Mouse (Mus musculus): ENCODE measurements around the gene Ctsw. TPM values are rescaled to one million over a fixed set of nuclear protein-coding genes. Genes with fewer than 3 reads are reported as not detected.
A peak's percentile ranks its signal among the peaks of the same experiment; 100 is the strongest.

The Ctsw gene
- polyA plus RNA-seq, 1 experiment from 2014 or later: 6.3 TPM

- Histone ChIP-seq H3K4me1 (replicated peaks; ENCODE audit: control insufficient read depth, insufficient read depth, low read length) (peaks cover 25% of the 10 kb centered on the region), H3K4me3 (replicated peaks; ENCODE audit: low read length) (no peak overlapping the region), H3K9ac (replicated peaks; ENCODE audit: low read depth, low read length) (no peak overlapping the region), H3K27me3 (replicated peaks; ENCODE audit: control insufficient read depth, insufficient read depth, low read length) (no peaks in the 10 kb centered on the region), H3K4me2 (ENCODE audit: low read length) (no peak overlapping the region), H3K36me3 (ENCODE audit: control insufficient read depth, insufficient read depth) (peaks cover 4% of the 10 kb centered on the region; the same call in 1 of the 2 replicates), H3K27ac (ENCODE audit: low read length) (no peak overlapping the region), H3K9me3 (ENCODE audit: control insufficient read depth, low read length) (no peaks in the 10 kb centered on the region)
- no peak for ATAC-seq
- 91% methylated on average over 2 of the region's 2 CpGs for WGBS
Measured at GRCm38 (mm10) chr19:5428083-5428482, 40.2 kb downstream of the Ctsw start.

DNA sequence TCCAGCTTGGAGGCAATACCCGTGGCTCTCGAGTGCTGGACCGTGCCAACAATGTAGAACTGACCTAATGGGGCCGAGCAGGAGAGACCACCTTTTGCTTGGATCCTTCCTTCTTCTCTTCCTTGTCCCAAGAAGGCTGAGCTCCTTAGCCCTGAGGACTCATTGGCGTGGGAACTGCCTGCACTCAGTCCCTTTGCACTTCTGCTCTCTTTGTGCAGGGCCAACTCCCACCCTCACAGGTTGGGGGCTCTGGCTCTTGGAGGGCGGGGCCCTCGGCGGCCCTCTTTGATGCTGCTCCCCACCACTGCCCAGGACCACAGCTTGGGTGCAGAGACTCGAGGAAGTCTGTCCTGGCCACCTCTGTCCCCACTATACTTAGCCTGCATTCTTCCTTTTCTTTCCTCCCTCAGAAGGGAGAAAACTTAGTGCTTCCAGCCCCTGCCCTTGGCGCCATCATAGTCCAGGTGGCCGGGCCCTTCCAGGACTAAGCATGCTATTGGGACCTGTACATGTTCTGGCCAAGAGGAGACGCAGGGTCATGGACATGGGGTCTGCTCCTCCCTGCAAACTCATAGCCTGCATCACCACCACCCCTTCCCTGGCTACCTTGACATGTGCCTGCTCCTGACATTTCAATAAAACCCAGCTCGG lies 41.5 kb downstream of the Ctsw start:
- Histone ChIP-seq H3K9me3 (ENCODE audit: control insufficient read depth, low read length) (no peaks in the 10 kb centered on the region), H3K4me2 (ENCODE audit: low read length) (no peak overlapping the region), H3K27me3 (replicated peaks; ENCODE audit: control insufficient read depth, insufficient read depth, low read length) (no peaks in the 10 kb centered on the region), H3K9ac (replicated peaks; ENCODE audit: low read depth, low read length) (no peak overlapping the region), H3K27ac (ENCODE audit: low read length) (no peak overlapping the region), H3K36me3 (ENCODE audit: control insufficient read depth, insufficient read depth) (peaks cover 7% of the 10 kb centered on the region; the same call in 1 of the 2 replicates), H3K4me1 (replicated peaks; ENCODE audit: control insufficient read depth, insufficient read depth, low read length) (peaks cover 37% of the 10 kb centered on the region), H3K4me3 (replicated peaks; ENCODE audit: low read length) (no peak overlapping the region)
- WGBS: 92% methylated on average over 13 of the region's 13 CpGs
- ATAC-seq: no peak

DNA sequence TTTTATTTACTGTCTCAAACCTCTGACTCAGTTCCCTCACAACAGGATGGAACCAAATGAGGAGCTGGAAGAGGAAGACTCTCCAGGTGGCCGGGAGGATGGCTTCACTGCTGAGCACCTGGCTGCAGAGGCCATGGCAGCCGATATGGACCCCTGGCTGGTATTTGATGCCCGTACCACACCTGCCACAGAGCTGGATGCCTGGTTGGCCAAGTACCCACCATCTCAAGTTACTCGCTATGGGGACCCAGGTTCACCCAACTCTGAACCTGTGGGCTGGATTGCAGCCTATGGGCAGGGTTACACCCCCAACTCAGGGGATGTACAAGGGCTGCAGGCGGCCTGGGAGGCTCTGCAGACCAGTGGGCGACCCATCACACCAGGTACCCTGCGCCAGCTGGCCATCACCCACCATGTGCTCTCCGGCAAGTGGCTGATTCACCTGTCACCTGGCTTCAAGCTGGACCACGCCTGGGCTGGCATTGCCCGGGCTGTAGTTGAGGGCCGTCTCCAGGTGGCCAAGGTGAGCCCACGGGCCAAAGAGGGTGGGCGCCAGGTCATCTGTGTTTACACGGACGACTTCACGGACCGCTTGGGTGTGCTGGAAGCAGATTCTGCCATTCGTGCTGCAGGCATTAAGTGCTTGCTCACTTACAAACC lies 42.3 kb downstream of the Ctsw start:
- peak overlapping the region; percentile 83 for H3K4me2 ChIP-seq (ENCODE audit: low read length)
- H3K27ac ChIP-seq (ENCODE audit: low read length): peak overlapping the region; percentile 85
- peak overlapping the region; percentile 78 for H3K4me3 ChIP-seq (replicated peaks; ENCODE audit: low read length)
- H3K9ac ChIP-seq (replicated peaks; ENCODE audit: low read depth, low read length): peak overlapping the region; percentile 98
- WGBS: 87% methylated on average over 18 of the region's 18 CpGs
- ATAC-seq: no peak
- no peaks in the 10 kb centered on the region for H3K9me3 ChIP-seq (ENCODE audit: control insufficient read depth, low read length)
- peaks cover 37% of the 10 kb centered on the region for H3K4me1 ChIP-seq (replicated peaks; ENCODE audit: control insufficient read depth, insufficient read depth, low read length)
- H3K36me3 ChIP-seq (ENCODE audit: control insufficient read depth, insufficient read depth): peaks cover 7% of the 10 kb centered on the region; the same call in 1 of the 2 replicates
- no peaks in the 10 kb centered on the region for H3K27me3 ChIP-seq (replicated peaks; ENCODE audit: control insufficient read depth, insufficient read depth, low read length)

- Histone ChIP-seq H3K27me3 (replicated peaks; ENCODE audit: control insufficient read depth, insufficient read depth, low read length) (no peaks in the 10 kb centered on the region), H3K4me2 (ENCODE audit: low read length) (peak within 1 kb of the TSS; percentile 91), H3K4me1 (replicated peaks; ENCODE audit: control insufficient read depth, insufficient read depth, low read length) (peaks cover 37% of the 10 kb centered on the region), H3K36me3 (ENCODE audit: control insufficient read depth, insufficient read depth) (peaks cover 8% of the 10 kb centered on the region; the same call in 1 of the 2 replicates), H3K4me3 (replicated peaks; ENCODE audit: low read length) (peak within 1 kb of the TSS; percentile 78), H3K9me3 (ENCODE audit: control insufficient read depth, low read length) (no peaks in the 10 kb centered on the region), H3K27ac (ENCODE audit: low read length) (peak within 1 kb of the TSS; percentile 85), H3K9ac (replicated peaks; ENCODE audit: low read depth, low read length) (peak within 1 kb of the TSS; percentile 98)
- peak; percentile 96 for ATAC-seq
- under 1% methylated on average over 73 of the region's 87 CpGs for WGBS
Measured at GRCm38 (mm10) chr19:5424782-5425741, 43.2 kb downstream of the Ctsw start, which contains the start of the genes Drap1 and AI837181. Drap1 (minus strand) TSS chr19:5424979. AI837181 (plus strand) TSS chr19:5425144.

DNA sequence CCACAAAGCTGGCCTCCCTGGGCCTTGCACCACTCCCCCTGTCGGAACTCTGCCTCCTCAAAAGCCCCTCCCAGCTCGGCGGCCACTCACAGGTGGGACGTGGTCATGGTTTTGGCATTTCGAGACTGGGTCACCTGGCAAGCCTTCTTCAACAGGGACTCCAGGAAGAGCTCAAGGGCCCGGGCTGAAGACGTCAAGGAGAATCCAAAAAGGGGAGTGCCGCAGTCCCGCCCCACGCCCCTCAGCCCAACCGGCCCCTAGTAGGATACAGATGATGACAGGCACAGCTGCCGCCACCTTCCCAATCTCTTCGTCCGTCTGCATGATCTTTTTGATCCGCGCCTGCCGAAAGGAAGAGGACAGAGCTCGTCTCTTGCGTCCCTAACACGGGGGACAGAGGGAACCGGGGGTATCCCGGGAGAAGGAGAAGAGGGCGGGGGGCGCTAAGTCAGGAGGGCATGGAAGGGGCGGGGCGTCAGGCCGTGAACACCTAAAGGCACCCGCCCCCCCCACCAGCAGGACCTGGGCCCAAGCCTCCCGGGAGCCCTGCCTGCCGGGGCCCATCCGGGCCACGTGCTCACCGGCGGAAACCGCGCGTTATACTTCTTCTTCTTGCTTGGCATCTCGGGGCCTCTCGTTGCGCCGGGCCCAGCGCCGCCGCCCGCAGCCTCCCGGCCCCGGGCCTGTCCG lies 44.1 kb downstream of the Ctsw start:
- H3K4me2 ChIP-seq (ENCODE audit: low read length): peak overlapping the region; percentile 91
- H3K4me3 ChIP-seq (replicated peaks; ENCODE audit: low read length): peak overlapping the region; percentile 78
- peak overlapping the region; percentile 92 for H3K9ac ChIP-seq (replicated peaks; ENCODE audit: low read depth, low read length)
- peaks cover 9% of the 10 kb centered on the region; the same call in 1 of the 2 replicates for H3K36me3 ChIP-seq (ENCODE audit: control insufficient read depth, insufficient read depth)
- under 1% methylated on average over 32 of the region's 48 CpGs for WGBS
- H3K4me1 ChIP-seq (replicated peaks; ENCODE audit: control insufficient read depth, insufficient read depth, low read length): peaks cover 37% of the 10 kb centered on the region
- peak overlapping the region; percentile 80 for H3K27ac ChIP-seq (ENCODE audit: low read length)
- no peak; the same call in none of the 2 replicates for ATAC-seq
- no peaks in the 10 kb centered on the region for H3K27me3 ChIP-seq (replicated peaks; ENCODE audit: control insufficient read depth, insufficient read depth, low read length)
- H3K9me3 ChIP-seq (ENCODE audit: control insufficient read depth, low read length): no peaks in the 10 kb centered on the region

- H3K36me3 ChIP-seq (ENCODE audit: control insufficient read depth, insufficient read depth): peaks cover 9% of the 10 kb centered on the region; the same call in 1 of the 2 replicates
- WGBS: 63% methylated on average over 12 of the region's 12 CpGs
Measured at GRCm38 (mm10) chr19:5423561-5423960, 44.7 kb downstream of the Ctsw start.

DNA sequence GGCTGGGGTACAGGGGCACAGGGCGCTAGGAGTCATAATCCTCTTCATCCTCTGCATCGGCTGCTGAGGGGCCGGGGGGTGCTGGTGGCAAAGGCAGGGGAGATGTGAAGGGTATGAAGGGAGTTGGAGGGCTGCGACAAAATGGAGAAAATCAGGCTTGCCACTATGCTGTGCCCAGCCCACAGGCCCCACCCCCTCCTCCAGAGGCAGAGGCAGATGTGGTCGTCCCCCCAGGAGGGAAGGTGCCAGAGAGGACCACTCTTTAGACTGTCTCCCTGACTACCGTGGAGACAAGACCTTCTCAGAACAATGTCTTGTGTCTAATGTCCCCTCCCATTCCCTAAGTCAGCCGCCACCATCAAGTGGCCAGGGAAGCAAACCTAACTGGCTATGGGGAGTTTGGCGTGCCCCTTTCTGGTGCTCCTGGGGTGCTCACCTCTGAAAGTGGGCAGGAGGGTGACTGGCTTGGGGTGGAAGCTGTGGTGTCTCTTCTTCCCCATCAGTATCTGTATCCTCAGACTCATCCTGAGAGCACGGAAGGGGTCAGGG lies 45.3 kb downstream of the Ctsw start:
- peaks cover 37% of the 10 kb centered on the region for H3K4me1 ChIP-seq (replicated peaks; ENCODE audit: control insufficient read depth, insufficient read depth, low read length)
- no peak overlapping the region; the same call in 1 of the 2 replicates for H3K4me2 ChIP-seq (ENCODE audit: low read length)
- WGBS: 71% methylated on average over 9 of the region's 9 CpGs
- no peaks in the 10 kb centered on the region for H3K9me3 ChIP-seq (ENCODE audit: control insufficient read depth, low read length)
- H3K36me3 ChIP-seq (ENCODE audit: control insufficient read depth, insufficient read depth): peaks cover 9% of the 10 kb centered on the region; the same call in 1 of the 2 replicates
- H3K4me3 ChIP-seq (replicated peaks; ENCODE audit: low read length): no peak overlapping the region
- H3K9ac ChIP-seq (replicated peaks; ENCODE audit: low read depth, low read length): peak overlapping the region; percentile 92; the same call in 1 of the 2 replicates
- no peaks in the 10 kb centered on the region for H3K27me3 ChIP-seq (replicated peaks; ENCODE audit: control insufficient read depth, insufficient read depth, low read length)
- H3K27ac ChIP-seq (ENCODE audit: low read length): no peak overlapping the region
- ATAC-seq: no peak

More at GRCm38 (mm10) chr19:5423561-5423960, 44.7 kb downstream of the Ctsw start:
- Histone ChIP-seq H3K9me3 (ENCODE audit: control insufficient read depth, low read length) (no peaks in the 10 kb centered on the region), H3K27me3 (replicated peaks; ENCODE audit: control insufficient read depth, insufficient read depth, low read length) (no peaks in the 10 kb centered on the region), H3K9ac (replicated peaks; ENCODE audit: low read depth, low read length) (peak overlapping the region; percentile 92), H3K4me2 (ENCODE audit: low read length) (peak overlapping the region; percentile 91), H3K4me3 (replicated peaks; ENCODE audit: low read length) (peak overlapping the region; percentile 78), H3K27ac (ENCODE audit: low read length) (no peak overlapping the region), H3K4me1 (replicated peaks; ENCODE audit: control insufficient read depth, insufficient read depth, low read length) (peaks cover 37% of the 10 kb centered on the region)
- ATAC-seq: no peak

- Histone ChIP-seq H3K4me1 (replicated peaks; ENCODE audit: control insufficient read depth, insufficient read depth, low read length) (peaks cover 37% of the 10 kb centered on the region), H3K36me3 (ENCODE audit: control insufficient read depth, insufficient read depth) (peaks cover 9% of the 10 kb centered on the region; the same call in 1 of the 2 replicates), H3K9me3 (ENCODE audit: control insufficient read depth, low read length) (no peaks in the 10 kb centered on the region), H3K27ac (ENCODE audit: low read length) (no peak overlapping the region), H3K27me3 (replicated peaks; ENCODE audit: control insufficient read depth, insufficient read depth, low read length) (no peaks in the 10 kb centered on the region), H3K4me2 (ENCODE audit: low read length) (no peak overlapping the region), H3K9ac (replicated peaks; ENCODE audit: low read depth, low read length) (no peak overlapping the region), H3K4me3 (replicated peaks; ENCODE audit: low read length) (no peak overlapping the region)
- ATAC-seq: no peak
- WGBS: 81% methylated on average over 10 of the region's 10 CpGs
Measured at GRCm38 (mm10) chr19:5422267-5422666, 46.0 kb downstream of the Ctsw start.
